Mouse (Mus musculus) layer of hippocampus, postnatal 36 days (tissue): ENCODE data around the gene Homer3. TPM values are rescaled to one million over a fixed set of nuclear protein-coding genes. Genes with fewer than 3 reads are reported as not detected.
A peak's percentile ranks its signal among the peaks of the same experiment; 100 is the strongest.

ENCODE experiments used
- DNase-seq, 2 experiments: peaks; one replicate each; pipeline ENCODE4 v3.0.0; 2022
- total RNA-seq, 2 experiments: library from RNA; stranded (reverse); gene quantifications; 2 replicates each; pipeline ENCODE4 v1.2.3; 2021

Gene Homer3
- total RNA-seq, 2 experiments from 2014 or later: 77.3 to 86.6 TPM

DNA sequence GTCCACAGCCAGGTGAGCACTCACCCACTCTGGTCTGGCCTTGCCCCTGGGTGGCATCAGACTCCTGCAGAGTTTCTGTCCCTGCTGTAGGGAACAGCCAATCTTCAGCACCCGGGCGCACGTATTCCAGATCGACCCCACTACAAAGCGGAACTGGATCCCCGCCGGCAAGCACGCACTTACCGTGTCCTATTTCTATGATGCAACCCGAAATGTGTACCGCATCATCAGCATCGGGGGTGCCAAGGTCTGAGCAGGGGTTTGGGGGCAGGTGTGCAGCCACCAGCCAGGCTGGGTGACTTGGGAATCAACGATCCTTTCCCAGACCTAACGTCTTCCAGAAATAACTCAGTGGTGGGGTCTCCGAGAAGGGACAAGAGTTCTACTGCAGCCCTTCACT lies 2.7 kb downstream of the Homer3 start:
- DNase-seq: no peak

DNA sequence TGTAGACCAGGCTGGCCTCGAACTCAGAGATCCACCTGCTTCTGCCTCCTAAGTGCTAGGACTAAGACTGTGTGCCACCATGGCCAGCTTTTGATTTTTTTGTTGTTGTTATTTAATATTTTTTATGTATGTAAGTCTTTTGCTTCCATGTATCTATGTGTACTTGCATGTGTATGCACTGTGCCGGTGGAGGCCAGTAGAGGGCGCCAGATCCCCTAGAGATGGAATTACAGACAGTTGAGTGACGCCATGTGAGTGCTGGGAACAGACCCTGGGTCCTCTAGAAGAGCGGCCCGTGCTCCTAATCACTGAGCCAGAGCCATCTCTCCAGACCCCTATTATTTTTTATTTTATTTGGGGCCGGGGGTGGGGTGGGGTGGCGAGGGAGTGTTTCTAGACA lies 4.1 kb downstream of the Homer3 start:
- DNase-seq: no peak

DNA sequence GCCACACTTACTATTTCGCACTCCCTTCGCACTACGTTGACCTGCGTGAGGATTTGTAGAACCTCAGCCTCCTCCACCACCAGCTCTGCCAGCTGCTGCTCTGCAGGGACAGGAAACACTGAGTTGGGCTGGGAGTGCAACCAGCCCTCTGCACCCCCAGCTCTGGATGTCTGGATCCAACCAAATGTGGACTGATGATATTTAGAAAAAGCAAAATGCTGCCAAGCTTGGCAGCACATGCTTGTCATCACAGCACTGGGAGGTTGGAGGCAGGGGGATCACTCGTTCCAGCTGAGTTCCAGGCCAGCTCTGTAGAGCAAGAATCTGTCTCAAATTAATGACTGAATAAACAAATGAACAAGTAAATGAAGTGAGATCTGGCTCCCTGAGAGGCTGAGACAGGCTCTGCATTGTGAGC lies 11.4 kb downstream of the Homer3 start:
- peak; percentile 56 to 63 for DNase-seq

DNA sequence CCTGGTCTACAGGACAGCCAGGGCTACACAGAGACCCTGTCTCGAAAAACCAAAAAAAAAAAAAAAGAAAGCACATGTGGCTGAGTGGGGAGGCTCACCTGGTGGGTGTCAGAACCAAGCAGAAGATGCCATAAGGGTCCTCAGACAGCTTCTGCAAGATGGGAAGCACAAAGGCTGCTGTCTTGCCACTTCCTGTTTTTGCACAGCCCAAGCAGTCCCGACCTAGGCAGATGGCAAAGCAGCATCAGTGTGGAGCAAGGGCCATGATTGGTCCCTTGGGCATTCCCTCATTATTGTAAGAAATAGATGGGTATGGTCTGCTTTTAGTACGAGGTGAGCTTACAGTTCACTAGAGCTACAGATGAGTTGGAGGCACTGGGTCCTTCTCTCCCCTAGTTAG lies 18.3 kb downstream of the Homer3 start:
- DNase-seq: no peak

DNA sequence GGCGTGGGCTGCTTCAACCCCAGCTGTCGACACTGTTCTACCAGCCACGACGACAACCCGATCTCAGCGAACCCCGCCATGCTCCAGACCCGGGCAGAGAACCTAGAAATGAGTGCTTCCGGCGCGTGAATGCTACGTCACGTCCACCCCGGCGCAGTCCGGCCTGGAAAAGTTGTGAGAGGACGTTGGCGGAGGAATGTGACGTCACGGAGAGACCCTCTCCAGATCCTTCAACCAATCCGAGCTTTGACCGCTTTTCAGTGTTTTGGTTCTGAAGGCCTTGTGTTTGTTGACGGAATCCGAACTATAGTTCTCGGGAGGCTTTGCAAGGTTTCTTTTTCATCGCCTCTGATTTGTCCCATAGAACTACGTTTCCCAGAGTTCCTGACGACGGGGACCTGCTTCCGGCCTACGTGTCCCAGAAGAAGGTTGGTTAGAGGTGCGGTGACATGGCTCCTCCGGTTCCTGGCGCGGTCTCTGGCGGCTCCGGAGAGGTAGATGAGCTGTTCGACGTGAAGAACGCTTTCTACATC lies 19.8 kb downstream of the Homer3 start, which contains the start of the genes Ddx49 and Cope:
Gene Ddx49 (minus strand): TSS at position 132 of the 533 bp plus-strand sequence.
Gene Cope (plus strand): TSS at position 161 of the 533 bp plus-strand sequence.
- peak; percentile 93 to 97 for DNase-seq

DNA sequence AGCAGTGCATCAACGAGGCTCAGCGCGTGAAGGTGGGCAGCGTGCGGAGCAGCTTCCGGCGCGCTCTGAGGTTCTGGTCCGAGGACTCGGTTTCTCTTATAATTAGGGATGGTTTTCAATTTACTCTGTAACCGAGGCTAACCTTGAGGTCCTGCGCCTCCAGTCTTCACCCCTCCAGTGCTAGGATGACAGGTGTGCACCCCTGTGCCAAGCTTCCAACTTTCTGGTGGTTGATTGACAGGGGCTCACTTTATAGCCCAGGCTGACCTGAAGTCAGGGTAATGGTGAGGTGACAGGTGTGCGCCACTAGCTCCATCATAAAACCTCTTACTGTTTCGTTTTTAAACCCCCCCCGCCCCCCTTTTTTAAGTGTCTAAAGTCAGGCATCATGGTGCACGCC lies 20.3 kb downstream of the Homer3 start:
- DNase-seq: no peak

DNA sequence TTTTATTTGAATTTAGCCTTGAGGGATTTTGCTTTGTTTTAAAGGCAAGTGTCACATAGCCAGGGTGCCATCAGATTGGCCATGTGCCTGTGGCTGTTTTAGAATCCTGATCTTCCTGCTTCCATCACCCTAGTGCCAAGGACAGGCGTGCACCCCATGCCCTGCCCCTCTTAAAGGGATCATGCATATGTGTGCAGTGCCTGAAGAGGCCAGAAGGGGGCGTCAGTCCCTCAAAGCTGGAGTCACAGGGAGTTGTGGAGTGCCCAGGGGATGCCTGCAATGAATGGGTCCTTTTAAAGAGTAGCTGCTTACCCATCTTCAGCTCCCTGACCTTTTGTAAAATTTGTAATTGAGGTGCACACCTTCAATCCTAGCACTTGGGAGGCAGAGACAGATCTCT lies 26.7 kb downstream of the Homer3 start:
- no peak for DNase-seq

DNA sequence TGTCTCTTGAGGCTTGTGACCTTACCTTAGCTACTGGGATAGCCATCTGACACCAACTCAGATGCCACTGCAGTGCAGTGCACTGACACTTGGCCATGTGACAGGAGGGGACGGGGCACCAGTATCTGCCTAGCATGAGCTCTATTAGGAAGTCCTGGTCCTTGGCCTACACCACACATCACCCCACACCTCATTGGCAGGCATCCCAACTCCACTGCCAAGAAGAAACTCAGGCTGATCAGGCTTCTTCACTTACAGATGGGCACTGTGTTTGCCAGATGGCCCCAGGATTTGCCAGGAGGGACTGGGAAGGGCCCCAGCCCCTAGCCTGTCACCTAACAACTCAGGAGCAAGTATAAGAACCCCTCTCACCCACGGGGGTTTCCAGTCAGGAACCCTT lies 30.8 kb downstream of the Homer3 start:
- no peak for DNase-seq

DNA sequence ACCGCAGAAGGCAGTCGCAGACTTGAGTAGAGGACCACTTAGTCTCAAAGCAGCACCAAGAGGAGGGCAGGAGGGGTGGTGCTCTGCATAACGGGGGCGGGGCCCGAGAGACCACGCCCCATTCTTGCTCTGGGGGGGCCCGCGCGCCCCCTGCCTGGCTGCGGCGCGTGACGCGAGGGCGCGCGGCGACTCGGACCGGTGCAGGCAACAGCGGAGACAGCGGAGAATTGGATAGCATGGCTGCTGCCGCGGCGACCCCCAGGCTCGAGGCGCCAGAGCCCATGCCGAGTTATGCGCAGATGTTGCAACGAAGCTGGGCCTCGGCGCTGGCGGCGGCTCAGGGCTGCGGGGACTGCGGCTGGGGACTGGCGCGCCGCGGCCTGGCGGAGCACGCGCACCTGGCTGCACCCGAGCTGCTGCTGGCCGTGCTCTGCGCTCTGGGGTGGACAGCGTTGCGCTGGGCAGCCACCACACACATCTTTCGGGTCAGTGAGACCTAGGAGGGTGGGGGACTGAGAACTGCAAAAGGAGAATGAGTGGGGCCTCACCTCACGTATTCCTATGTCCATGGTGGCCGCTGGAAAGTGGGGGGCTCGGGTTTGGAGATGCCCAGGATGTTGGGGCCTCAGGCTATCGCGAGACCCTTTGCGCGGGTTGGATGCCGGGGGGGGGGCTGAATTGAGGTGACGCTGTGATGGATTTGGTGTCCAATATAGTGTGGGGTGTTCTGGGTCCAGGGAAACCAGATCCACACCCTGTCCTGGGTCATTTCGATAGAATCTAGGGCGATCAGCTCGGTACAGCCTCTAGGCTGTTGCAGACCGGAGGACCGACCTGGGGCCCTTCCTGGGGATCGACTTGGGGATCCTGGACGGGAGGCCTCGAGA lies 33.2 kb downstream of the Homer3 start, which contains the start of gene Cers1:
Gene Cers1 (plus strand): TSS at position 152 of the 887 bp plus-strand sequence.
- peak; percentile 83 for DNase-seq

DNA sequence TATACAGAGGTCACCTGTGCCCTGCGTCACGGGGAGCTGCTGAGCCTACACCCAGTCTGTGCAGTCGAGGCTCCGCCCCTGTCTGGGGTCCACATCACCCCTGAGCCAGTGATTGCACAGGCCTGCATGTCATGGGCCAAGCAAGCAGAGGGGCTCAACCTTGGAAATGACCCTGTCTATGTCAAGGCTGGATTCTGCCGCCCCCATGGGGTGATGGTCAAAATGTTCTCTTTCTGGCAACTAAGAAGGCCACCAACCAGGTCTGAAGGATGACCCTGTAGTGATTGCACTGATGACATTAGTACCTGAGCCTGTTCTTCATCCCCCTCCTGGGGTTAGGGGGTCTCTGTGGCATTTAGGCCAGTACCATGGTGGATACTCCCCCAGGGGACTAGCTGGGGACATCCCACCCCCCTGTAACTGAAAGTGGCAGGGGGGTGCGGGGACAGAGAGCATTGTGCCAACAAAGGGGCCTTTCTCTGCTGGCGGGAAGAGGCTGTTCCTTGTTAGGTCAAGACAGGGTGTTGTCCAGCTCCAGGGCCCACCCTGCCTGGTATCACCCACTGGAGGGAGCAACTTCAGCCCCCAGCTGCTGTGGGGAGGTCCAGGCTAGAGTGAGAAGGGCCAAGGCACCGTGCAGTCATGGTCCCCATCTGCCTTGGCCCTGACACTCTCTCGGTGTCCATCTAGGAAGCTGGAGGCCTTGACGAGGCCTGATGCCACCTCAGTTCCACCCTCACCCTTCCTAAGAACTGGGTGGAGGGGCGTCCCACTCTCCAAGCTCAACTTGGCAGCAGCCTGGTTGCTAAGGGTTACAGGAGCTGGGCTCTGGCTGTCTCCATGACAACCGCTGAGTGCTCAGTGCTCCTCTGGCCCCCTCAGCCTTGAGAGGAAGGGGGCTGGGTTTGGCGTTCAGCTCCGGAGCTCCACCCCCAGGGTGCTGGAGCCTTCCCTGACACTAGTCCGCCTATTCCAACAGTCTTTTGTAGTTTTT lies 34.2 kb downstream of the Homer3 start:
- DNase-seq: peak; percentile 86 to 91

DNA sequence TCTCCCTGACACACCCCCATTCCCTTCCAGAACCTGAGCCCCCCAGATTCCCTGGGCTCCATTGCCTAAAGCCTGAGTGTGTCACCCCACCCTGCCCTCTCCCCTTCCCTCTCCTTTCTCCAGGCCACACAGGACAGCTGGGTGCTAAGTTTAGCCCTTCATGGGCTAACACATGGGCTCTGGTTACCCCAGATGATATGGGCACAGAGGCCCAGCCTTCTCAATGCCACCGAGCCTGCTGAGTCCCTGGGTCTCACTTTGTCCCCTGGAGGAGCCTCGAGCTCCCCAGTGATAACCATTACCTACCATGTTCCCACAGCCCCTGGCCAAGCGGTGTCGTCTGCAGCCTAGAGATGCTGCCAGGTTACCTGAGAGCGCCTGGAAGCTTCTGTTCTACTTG lies 35.2 kb downstream of the Homer3 start:
- DNase-seq: no peak

DNA sequence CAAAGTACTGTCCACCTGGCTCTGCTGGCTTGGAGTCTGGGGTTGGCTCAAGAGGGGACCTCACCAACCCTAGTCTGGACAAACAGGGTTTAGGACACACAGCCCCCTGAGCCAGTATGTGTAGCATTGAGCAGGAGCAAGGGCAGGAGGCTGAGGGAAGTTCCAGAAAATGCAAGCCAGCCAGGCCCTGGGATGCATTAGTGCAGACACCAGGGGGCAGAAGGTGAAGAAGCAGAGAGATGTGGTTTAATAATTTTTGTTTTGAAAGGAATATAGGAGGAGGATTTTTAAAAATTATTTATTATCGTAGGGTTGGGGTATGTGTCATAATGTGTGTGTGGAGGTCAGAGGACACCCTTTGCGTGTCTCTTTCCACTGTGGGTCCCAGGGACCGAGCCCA lies 41.1 kb downstream of the Homer3 start:
- DNase-seq: no peak

DNA sequence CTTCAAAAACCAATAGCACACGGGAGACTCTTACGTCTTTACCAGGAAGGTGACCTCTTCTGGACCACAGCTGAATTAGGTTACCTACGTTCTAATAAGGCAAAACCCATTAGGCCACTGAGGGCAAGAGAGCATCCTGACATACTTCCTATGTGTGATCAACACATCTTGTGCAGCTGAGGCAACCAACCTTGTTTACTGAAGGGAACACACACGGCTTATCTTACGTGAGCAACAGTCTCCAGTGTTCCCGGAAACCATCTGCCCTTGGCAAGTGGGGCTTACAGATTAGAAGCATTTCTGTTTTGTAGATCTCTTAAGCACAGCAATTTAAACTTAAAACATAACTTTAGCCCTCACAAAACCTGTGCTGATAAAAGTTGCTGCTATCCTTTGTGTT lies 44.9 kb downstream of the Homer3 start:
- no peak for DNase-seq

DNA sequence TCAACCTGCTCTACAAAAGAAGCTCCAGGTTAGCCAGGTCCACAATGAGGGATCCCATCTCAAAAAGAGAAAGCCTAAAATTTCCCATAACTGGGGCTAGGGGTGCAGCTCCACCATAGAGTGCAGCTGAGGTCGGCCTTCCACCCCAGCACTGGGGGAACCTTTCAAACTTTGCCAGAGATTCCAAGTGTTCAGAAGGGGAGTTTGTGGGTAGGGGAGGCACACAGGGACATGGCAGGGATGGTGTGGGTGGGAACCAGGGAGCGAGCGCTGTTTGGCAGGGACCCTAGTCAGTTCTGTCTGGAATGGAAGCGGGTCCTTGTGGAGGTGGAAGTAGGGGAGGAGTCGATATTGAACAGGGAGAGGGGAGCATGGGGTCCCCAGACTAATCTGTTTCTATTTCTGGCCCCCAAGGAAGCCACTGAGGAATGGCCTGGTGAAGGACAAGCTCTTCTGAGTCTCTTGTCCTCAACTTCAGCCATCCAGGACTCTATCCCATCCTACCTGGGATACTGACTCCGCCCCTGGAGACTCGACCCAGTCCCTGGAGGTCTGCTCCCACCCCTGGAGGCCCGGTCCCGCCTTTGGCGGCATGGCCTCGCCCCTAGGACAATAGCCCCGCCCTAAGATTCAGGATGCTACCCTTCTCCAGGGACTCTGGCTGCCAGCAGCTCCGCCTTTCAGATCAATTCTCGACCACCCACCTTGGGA lies 46.7 kb downstream of the Homer3 start, which contains the start of gene Gdf1:
Gene Gdf1 (plus strand): TSS at position 694 of the 711 bp plus-strand sequence.
- DNase-seq: no peak

DNA sequence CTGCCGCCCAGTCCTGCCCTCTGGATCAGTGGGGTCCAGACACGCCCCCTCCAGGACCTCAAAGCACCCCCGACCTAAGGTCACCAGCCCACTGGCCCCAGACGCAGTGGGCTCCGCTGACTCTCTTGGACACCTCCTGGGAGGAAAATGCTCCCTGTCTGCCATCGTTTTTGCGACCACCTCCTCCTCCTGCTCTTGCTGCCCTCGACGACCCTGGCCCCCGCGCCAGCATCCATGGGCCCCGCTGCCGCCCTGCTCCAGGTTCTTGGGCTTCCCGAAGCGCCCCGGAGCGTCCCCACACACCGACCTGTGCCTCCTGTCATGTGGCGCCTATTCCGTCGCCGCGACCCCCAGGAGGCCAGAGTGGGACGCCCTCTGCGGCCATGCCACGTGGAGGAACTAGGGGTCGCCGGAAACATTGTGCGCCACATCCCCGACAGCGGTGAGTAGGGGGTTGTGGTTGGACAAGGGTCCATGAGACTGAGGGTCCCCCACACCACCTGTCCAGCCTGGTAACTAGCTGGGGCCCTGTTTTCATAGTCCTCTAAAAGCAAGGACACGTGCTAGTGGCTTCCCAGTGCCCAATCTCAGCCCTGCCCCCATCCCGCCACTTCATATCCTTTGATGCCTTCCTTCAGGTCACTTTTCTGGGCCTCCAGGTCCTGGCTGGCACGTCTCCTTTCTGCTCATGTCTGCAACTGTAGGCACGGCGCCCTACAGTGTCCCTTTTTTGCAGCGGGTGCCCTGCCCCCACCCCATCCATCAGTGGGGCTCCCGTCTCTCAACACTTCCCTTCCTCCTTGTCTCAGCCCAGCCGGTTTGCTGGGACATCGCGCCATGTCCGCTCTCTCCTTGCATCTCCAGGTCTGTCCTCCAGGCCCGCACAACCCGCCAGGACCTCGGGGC lies 47.5 kb downstream of the Homer3 start:
- peak in 1 of 2 experiments; percentile 45 for DNase-seq

DNA sequence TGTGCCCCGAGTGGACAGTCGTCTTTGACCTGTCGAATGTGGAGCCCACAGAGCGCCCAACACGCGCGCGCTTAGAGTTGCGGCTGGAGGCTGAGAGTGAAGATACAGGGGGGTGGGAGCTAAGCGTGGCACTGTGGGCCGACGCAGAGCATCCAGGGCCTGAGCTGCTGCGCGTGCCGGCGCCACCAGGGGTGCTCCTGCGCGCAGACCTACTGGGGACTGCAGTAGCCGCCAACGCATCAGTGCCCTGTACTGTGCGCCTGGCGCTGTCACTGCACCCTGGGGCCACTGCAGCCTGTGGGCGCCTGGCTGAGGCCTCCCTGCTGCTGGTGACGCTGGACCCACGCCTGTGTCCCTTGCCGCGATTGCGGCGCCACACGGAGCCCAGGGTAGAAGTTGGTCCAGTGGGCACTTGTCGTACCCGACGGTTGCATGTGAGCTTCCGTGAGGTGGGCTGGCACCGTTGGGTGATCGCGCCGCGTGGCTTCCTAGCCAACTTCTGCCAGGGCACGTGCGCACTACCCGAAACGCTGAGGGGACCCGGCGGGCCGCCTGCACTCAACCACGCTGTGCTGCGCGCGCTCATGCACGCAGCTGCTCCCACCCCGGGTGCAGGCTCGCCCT lies 48.2 kb downstream of the Homer3 start:
- DNase-seq: peak; percentile 60 to 67

DNA sequence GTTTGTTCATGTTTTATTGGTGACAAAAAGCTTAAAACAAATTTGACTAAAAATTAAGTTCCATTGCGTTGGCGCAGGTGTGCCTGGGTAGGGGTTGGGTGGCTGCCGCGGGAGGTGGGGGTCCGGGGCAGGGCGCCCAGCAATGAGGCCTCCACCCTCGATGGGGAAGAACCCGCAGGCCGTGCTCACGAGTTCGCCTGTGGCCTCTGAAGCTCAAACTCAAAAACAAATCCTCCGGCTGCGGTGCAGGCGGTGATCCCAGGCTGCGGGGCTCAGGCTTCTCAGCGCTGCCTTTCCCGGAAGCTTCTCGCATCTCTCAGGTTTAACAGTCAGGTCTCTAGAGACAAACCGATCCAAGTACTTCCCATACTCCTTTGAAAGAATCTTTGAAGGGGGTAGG lies 48.9 kb downstream of the Homer3 start:
- peak in 1 of 2 experiments; percentile 31 for DNase-seq

DNA sequence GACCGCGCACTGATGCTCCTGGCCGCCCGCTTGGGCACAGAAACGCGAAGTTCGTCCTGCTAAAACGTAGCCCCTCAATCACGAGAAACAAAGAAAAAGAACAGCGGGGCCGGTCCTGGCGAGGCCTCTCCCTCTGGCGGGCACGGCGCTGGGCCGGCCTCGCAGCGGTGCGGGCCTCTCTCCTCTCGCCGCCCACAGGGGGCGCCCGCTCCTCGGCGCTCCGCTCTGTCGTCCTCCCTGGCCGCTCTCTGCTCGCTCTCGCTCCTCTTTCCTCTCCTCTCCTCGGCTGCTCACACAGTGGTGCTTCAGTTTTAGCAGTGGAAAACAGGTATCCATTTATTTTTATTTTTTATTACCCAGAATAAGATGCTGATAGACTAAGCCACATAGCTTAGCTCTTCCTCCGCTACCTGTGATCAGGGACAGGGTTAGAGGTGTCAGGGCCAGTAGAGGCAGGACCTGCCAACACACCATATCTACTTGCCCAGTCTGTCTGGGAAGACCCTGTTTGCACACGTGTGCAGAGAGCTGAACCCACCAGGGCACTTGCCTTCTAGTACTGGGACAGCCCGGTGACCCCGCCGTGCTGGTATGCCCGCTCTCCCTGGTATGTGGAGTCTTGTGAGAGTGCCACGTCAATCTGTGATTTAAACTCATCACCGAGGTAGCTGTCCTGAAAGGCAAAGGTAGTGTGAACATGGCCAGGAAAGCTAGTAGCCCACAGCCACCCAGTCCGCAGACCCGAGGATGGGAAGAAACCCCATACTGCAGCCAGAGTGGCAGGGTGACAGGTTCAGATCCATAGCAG lies 49.6 kb downstream of the Homer3 start:
- DNase-seq: peak; percentile 74 to 77

DNA sequence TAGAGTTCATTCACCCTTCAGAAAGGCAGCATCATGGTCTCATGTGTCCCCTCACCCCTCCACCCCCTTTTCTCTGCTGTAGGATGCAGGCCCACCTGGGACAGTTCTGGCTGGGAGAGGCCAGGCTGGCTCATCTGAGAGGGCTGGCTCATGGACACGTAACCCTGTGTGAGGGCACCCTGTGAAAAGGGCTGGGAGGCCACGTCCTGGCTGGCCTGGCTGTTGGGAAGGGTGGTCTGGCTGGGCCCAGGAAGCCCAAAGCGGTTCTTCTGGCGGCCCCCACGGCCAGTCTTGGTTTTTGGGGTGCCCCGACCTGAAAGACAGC lies 50.2 kb downstream of the Homer3 start:
- no peak for DNase-seq
